Mouse (Mus musculus): ENCODE measurements around the gene Slc26a10. TPM values are rescaled to one million over a fixed set of nuclear protein-coding genes. Genes with fewer than 3 reads are reported as not detected.

Slc26a10 gene
- total RNA-seq (2021) = 1 to 10 TPM in 1 of 2 experiments, under 1 TPM in 1; 0.89 to 1.1 TPM
- long read RNA-seq, experiment 1 = 0 reads
- long read RNA-seq, experiment 2 = 0 reads

DNA sequence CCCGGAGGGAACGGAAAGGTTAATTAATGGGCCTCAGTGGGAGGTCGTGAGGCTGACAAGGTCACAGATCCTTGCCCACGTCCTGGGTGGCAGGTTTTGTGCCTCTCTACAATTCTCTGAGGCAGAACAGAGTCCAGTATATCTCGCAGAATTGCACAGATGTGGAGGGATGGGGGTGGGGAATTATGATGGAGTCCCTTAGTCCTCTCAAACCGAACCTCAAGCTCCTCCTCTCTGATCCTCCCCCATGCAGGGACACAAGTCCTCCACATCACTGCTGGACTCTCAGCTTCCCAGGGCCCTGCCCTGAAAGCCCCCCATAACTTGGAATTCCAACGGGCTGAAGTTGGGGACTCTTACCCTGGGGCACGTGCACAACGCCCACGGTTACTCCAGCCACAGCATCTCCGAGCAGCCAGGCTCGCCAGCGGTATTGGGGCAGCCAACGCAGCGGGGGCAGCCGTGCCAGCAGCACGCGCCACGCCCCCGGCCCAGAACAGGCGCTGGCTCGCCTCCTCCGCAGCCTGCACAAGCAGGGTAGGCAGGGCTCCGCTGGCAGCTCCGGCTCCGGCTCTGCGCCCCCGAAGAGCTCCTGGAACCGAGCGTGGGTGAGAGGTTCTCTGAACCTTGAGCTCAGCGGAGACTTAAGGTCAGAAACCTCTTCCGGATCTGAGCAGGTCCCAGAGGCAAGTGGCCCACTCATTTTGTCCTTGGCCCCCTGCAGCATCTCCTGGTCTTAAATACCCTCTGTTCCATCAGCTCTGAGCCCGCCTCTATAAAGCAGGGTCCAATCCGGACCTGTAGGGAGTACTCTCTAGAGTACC is at the start of gene Slc26a10:
TSS of gene Slc26a10 (minus strand) at position 775 of the 824 bp plus-strand sequence.
- DNase-seq = no peak

DNA sequence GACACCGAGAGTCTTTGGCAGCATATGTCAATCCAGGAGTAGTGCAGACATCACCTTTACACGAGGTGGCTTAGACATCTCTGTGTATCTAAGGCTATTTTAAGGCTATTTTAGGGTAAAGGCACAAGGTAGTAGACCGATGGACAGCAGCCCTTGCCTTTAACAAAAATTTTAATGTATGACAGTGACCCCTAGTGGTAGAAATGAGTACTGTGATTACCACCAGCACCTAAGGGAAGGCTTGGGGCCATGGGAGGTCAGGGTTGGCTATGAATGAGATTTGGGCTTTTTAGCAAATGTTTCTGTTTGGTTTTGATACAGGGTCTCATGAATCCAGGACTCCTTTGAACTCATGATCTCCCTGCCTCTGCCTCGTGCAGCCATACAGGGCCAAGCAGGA is 48.5 kb upstream of the Slc26a10 start:
- DNase-seq = peak in 1 of 2 experiments; percentile 37

- no peak for DNase-seq
Measured at GRCm38 (mm10) chr10:127227163-127227562, 46.7 kb upstream of the Slc26a10 start.

- DNase-seq = peak; percentile 59 to 73
Measured at GRCm38 (mm10) chr10:127226318-127226895, 46.0 kb upstream of the Slc26a10 start.

- no peak for DNase-seq
Measured at GRCm38 (mm10) chr10:127225732-127226131, 45.3 kb upstream of the Slc26a10 start.

DNA sequence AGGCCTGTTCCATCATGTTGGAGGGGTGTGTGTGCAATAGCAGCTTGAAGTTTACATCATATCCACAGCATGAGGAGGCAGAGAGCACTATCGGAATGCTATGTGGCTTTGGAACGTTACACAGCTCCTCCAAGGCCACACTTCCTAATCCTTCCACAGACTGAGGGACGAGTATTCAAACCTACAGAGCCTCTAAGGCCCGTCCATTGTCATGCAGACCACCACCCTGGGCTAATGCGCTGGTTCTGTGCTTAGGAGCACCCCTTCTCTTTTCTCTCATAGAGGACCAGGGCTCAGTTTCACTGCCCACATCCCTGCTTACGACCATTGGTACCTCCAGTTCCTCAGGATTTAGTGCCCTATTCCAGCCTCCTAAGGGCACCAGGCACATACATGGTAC is 44.8 kb upstream of the Slc26a10 start:
- DNase-seq = no peak

DNA sequence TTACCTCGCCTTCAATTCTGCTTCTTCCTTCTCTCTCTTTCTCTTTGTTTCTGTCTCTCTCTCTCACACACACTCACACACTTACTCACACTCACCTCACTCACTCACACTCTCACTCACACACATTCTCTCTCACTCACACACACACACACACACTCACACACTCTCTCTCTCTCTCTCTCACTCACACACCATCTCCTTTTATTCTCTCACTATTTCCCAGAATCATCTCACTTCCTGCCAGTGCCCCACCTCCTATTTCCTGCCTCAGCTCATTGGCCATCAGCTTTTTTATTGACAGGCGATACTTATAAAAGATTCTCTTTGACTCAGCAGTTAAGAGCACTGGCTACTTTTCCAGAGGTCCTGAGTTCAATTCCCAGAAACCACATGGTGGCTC is 37.9 kb upstream of the Slc26a10 start:
- no peak for DNase-seq

DNA sequence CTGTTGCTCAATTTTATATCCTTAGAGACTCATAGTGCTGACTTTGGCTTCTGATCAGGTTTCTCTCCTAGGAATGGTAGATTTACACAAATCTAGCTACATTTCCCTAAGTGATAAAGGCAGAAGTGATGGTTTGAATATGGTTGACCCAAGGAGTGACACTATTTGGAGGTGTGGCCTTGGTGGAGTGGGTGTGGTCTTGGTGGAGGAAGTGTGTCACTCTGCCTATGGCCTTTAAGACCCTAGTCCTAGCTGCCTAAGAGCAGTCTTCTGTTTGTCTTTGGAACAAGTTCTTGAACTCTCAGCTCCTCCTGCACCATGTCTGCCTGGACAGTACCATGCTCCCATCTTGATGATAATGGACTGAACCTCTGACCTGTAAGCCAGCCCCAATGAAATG is 36.7 kb upstream of the Slc26a10 start:
- DNase-seq = no peak

DNA sequence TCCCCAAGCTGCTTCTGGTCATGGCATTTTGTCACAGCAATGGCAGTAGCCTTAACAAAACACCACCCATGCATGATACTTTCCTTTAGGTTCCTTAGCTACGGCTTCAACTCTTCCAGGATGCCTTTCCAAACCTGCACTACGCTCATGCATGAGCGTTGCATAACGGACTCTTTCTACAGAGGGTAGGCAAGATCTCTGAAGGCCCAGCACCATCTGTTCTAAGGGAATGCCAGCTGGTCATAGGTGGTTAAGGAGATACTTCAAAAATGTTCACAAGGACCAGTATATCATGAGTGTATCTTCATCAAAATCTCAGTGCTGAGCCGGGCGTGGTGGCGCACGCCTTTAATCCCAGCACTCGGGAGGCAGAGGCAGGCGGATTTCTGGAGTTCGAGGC is 36.0 kb upstream of the Slc26a10 start:
- no peak for DNase-seq

GRCm38 (mm10) chr10:127214422-127214803 is 34.0 kb upstream of the Slc26a10 start:
- no peak for DNase-seq

DNA sequence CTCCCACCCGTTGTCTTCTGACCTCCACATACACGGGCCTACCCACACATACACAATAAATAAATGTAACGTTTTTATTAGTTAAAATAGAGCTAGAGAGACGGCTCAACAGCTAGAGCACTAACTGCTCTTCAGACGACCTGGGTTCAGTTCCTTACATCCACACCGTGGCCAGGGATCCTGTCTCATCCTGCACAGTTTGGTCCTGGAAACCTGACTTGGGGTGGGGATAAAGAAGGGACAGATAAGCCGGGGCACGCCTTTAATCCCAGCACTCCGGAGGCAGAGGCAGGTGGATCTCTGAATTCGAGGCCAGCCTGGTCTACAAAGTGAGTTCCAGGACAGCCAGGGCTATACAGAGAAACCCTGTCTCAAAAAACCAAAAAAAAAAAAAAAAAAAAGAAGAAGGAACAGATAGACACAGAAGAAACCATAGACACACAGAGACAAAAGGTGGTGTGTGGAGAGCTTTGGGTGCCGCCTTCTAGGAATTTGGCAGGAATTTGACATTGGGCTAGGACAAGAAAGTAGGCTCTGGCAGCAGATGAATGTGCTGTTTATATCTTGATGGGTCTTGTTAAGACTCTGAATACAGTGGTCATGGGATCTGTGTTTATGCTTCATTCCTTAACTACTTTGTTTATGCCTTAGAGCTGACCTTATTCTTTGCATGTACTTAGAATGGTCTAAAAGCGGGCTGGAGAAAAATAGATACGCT is 33.4 kb upstream of the Slc26a10 start:
- no peak for DNase-seq

GRCm38 (mm10) chr10:127213272-127213671 is 32.8 kb upstream of the Slc26a10 start:
- no peak for DNase-seq

DNA sequence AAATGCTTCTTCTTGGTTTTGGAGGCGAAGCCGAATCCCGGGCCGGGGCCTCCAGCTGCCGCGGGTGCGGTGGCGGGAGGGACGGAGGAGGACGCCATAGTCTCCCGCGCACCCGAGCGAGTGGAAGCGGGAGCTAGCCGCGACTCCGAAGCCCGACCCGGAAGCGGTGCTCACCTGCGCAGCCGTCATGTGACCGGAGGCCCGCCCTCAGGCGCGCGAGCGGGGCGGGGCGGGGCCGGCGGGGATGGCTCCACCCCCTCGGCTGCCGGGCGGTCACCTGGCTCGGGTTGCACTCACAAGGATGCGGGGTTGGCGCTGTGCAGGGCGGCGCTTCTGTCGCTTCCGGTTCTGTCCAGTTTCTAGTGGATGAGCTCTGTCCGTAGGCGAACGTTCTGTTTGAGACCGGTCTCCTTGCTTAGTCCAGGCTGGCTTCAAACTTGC is 31.0 kb upstream of the Slc26a10 start, which contains the start of gene Pip4k2c:
TSS of gene Pip4k2c (minus strand) at position 172 of the 441 bp plus-strand sequence.
- peak; percentile 95 to 96 for DNase-seq

- DNase-seq = peak in 1 of 2 experiments; percentile 16
Measured at GRCm38 (mm10) chr10:127210961-127211405, 30.5 kb upstream of the Slc26a10 start.

GRCm38 (mm10) chr10:127209928-127210570 is 29.6 kb upstream of the Slc26a10 start:
- no peak for DNase-seq

GRCm38 (mm10) chr10:127208921-127209320 is 28.5 kb upstream of the Slc26a10 start:
- DNase-seq = no peak

DNA sequence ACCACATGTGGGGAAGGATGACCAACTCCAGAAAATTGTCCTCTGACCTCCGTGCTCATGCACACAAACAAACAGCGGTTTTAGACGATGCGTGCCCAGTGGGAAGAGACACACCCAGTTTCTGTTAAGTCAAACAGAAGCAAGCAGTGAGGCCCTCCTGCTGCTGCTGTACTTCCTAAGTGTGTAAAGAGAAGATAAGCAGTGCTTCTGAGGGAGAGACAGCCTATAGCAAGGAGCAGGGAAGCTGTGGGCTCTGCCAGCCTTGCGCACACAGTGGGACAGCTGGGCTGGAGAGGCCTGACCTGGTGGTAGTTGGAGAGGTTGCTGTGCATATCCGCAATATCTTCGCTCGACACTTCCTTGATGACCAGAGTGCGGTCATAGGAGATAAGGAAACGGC is 24.9 kb upstream of the Slc26a10 start:
- no peak for DNase-seq

GRCm38 (mm10) chr10:127204589-127204988 is 24.1 kb upstream of the Slc26a10 start:
- no peak for DNase-seq

DNA sequence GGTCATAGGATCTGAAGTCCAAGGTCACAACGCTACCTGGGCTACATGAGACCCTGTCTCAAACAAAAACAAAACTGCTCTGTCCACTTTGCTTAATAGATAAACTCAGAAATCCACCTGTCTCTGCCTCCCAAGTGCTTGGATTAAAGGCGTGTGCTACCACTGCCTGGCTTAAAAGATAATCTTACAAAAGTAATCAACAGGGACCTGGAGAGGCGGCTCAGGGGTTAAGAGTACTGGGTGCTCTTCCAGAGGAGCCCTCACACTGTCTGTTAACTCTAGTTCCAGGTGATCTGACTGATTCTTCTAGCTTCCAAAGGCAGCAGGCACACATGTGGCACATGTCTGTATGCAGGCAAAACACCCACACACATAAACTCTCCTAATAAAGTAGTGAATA is 22.7 kb upstream of the Slc26a10 start:
- DNase-seq = no peak

- DNase-seq = no peak
Measured at GRCm38 (mm10) chr10:127200279-127200678, 19.8 kb upstream of the Slc26a10 start.

- no peak for DNase-seq
Measured at GRCm38 (mm10) chr10:127199474-127199873, 19.0 kb upstream of the Slc26a10 start.

- DNase-seq = no peak
Measured at GRCm38 (mm10) chr10:127199068-127199467, 18.6 kb upstream of the Slc26a10 start.

Data from adrenal gland, postnatal 36 days (tissue).